Mouse (Mus musculus): ENCODE measurements around the gene Depp1.

Depp1 gene

GRCm38 (mm10) chr6:116649811-116650210 lies 598 bp upstream of the Depp1 start:
- no peak for DNase-seq (ENCODE audit: low read depth, low spot score)

GRCm38 (mm10) chr6:116651437-116652118 lies 1.2 kb downstream of the Depp1 start:
- DNase-seq (ENCODE audit: low read depth, low spot score) = no peak

GRCm38 (mm10) chr6:116653191-116653590 lies 2.8 kb downstream of the Depp1 start:
- DNase-seq (ENCODE audit: low read depth, low spot score) = no peak

GRCm38 (mm10) chr6:116653684-116654454 lies 3.5 kb downstream of the Depp1 start:
- no peak for DNase-seq (ENCODE audit: low read depth, low spot score)

GRCm38 (mm10) chr6:116663364-116663763 lies 13.0 kb downstream of the Depp1 start:
- no peak for DNase-seq (ENCODE audit: low read depth, low spot score)

- no peak for DNase-seq (ENCODE audit: low read depth, low spot score)
These were observed 13.6 kb downstream of the Depp1 start for GRCm38 (mm10) chr6:116664031-116664430.

GRCm38 (mm10) chr6:116664830-116665229 lies 14.4 kb downstream of the Depp1 start:
- DNase-seq (ENCODE audit: low read depth, low spot score) = no peak

- no peak for DNase-seq (ENCODE audit: low read depth, low spot score)
These were observed 15.8 kb downstream of the Depp1 start for GRCm38 (mm10) chr6:116666085-116666750.

- no peak for DNase-seq (ENCODE audit: low read depth, low spot score)
These were observed 16.5 kb downstream of the Depp1 start for GRCm38 (mm10) chr6:116666892-116667291.

- DNase-seq (ENCODE audit: low read depth, low spot score) = no peak
These were observed 17.0 kb downstream of the Depp1 start for GRCm38 (mm10) chr6:116667382-116667781.

- no peak for DNase-seq (ENCODE audit: low read depth, low spot score)
These were observed 18.5 kb downstream of the Depp1 start for GRCm38 (mm10) chr6:116668682-116669470.

GRCm38 (mm10) chr6:116670144-116670543 lies 19.7 kb downstream of the Depp1 start:
- no peak for DNase-seq (ENCODE audit: low read depth, low spot score)

- no peak for DNase-seq (ENCODE audit: low read depth, low spot score)
These were observed 20.6 kb downstream of the Depp1 start for GRCm38 (mm10) chr6:116671031-116671430.

GRCm38 (mm10) chr6:116671768-116672167 lies 21.4 kb downstream of the Depp1 start:
- no peak for DNase-seq (ENCODE audit: low read depth, low spot score)

GRCm38 (mm10) chr6:116672349-116672748 lies 21.9 kb downstream of the Depp1 start:
- DNase-seq (ENCODE audit: low read depth, low spot score) = no peak

GRCm38 (mm10) chr6:116673471-116674282 lies 23.3 kb downstream of the Depp1 start, which contains the start of gene Rassf4:
Rassf4 (minus strand) TSS chr6:116673952.
- DNase-seq (ENCODE audit: low read depth, low spot score) = no peak

GRCm38 (mm10) chr6:116674283-116674886 lies 24.0 kb downstream of the Depp1 start:
- no peak for DNase-seq (ENCODE audit: low read depth, low spot score)

- DNase-seq (ENCODE audit: low read depth, low spot score) = no peak
These were observed 26.0 kb downstream of the Depp1 start for GRCm38 (mm10) chr6:116676355-116676913.

GRCm38 (mm10) chr6:116677321-116677720 lies 26.9 kb downstream of the Depp1 start:
- DNase-seq (ENCODE audit: low read depth, low spot score) = no peak

All from retina, adult 2 months (tissue).